Mouse (Mus musculus) CH12F3 (cell line): Measurements from ENCODE around the gene Rere.

Source experiments
- in situ Hi-C: fragments of 300-500 bp; cut with MboI; formaldehyde crosslinking; loops from 2 replicates; pipeline ENCODE4 v1.14.3; 2020; ENCODE audit warnings: low sequenced_read_pairs

Rere gene

DNA sequence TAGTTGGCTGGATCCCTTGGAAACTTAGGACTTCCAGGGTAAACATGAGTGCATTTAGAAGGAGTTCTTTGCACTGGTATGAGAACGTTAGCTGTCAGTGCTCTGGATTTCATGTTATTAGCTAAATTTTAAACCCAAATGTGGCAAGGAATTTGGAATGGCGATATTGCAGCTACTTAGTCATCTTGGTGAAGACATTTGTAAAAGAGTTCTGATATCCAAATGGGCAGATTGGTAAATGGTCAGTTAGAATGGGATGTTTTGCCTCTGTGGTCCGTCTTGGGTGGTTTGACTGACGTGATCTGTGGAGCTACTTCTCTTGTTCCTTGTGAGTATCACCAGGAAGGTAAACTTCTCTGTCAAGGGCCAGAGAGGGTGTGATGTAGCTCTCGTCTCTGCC, 132.8 kb downstream of the Rere start:
- in situ Hi-C loops = no loop called here

DNA sequence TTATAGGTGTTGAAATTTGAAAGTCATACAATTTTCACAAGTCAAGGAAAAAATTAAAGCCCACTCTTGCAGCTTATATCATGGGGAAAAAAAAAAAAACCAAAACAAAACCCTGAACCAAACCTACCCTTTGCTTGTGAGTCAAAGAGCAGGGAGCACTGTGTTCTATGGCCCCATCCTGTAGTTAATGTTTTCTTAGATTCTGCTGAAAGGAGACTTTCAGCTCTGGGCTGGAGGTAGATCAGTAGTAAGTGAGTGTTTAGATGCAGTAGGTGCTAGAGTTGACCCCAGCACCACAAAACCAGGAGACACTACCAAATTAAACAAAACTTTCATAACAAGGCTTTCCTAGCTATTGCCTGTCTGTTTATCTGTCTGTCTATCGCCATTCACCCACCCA, 133.3 kb downstream of the Rere start:
- in situ Hi-C loops = no loop called here

DNA sequence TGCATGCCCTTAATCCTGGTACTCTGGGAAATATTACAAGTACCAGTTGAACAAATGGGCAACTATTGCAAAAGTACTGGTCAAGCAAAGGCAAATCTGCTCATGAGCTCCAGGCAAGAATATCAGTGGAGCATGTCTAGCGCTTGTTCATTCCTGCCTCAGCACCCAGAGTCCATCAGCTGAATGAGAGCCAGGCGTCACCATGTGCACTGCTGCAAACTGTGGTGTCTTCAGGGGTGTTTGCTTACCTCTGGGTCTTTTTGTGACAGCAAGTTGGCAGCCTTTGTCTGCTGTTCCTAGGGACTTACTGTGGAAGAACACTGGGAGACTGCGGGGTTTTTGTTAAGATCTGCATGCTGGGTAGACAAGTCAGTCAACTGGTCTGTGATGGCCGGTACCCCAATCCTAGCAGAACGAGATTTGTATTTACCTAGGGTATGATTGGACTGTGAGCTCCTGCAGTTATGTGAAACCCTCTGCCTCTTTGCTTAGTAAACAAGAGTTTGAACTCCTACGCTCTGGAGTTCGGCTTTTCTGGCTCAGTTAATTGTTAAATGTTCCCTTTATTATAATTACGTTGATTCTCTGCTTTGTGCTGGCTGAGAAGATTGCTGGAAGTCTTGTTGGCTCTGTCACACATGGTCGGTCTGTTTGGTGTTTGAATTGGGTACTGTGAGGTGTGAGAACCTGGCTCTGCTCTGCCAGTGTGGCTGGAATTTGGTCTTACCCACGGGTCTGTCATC, 134.0 kb downstream of the Rere start:
- in situ Hi-C loops = no loop called here

DNA sequence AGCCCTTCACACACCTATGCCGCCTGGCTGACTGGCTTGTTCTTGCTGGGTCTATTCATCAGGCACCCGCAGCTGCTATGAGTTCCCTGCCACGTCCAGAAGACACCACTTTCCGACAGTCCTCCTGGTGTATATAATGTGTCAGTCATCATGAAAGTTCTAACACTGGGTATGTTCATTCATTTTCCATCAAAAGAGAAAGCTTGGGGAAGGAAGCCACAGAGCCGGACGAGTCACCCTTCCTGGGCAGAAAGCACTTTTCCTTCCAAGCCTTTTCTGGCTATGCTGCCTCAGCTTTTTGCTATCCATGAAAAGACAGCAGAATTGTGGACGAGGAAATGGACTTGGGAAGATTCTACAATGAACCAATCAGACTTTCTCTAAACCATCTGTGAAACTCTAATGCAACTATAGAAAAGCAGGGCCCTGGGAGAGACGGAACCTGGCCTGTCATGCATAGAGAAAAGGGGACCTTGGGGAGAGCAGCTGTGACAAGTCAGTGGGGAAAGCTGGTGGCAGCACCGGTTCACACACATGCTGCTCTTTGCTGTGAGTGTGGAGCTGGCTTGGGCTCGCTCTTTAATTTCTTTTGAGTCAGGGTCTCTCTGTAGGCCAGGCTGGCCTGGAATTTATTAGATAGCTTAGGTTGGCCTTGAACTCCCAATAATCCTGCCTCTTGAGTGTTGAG, 139.3 kb downstream of the Rere start:
- in situ Hi-C loops = no loop called here

DNA sequence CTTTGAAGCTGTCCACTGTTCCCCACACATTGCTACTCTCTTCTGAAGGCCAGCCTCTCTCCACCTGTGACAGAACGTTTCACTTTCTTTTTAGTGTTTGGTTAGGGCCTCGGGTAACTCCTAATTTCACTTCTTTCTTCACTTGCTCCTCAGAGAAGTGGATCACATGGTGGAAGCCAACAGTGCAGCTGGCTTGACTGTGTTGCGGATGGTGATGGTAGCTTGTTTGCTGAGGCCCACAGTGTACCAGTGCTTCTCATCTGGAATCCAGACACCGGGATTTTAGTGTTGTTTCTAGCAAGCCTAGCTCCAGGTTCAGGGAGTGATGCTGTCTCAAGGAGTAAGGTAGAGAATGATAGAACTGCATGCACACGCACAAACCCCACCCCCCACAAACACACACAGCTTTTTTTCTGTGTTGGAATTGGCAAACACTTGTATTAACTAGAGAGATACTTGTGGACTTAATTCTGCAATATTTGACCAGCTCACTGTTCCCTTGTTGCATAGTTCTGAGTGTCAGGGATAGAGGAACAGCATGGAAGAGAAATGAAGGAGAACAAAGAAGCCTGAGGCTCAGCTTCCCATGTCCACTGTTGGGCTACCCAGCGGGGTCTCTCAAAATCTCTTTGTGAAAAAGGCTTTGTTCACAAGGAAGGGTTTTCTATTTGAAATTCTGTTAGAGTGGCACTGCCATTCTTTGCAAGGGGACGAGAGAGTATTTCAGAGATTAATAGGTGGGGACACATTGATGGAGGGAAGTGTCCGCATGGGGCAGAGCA, 144.8 kb downstream of the Rere start:
- in situ Hi-C loops = no loop called here

DNA sequence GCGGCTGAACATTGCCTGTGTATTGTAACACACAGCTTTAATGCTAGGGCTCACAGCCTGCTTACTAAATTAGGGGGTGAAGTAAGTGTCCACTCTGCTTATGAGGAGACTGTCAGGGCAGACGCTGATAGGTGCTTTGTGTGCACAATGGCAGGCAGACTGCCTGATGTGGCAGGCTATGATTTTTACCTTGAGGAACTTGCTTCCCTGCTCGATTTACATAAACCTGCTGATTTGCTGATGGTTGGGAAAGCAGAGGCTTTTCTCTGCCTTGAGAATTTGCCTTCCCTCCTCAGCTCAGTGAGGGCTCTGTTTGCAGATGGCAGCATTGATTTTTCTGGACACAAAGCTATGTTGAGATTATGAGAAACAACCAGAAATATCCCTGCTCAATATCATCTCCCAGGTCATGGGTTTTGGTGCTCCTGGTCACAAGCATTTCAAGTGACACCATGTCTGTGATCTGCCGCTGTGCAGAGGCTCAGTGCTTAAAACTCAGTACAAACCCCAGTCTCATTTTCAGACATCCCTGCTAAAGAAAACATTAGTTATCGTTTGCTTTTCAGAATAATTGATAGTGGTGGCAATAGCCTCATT, 145.5 kb downstream of the Rere start:
- in situ Hi-C loops = no loop called here

DNA sequence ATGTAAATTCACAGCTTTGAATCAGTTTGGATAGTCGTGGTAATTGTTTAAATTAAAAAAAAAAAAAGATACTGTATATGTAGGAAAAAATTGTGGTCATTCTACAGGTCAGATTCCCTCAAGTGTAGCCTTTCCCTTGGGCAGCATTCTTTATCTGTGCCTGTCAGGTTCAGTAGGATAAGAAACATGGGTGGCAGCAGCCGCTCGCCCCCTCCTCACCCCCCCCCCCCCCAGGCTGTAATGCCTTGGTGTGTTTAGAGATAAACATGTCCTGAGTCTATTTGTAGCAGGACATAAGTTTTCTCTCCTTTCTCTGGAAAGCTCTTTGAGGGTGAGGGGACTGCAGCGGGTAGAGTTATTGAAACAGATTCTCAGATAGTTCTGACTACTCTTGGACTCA, 147.3 kb downstream of the Rere start:
- in situ Hi-C loops = no loop called here

DNA sequence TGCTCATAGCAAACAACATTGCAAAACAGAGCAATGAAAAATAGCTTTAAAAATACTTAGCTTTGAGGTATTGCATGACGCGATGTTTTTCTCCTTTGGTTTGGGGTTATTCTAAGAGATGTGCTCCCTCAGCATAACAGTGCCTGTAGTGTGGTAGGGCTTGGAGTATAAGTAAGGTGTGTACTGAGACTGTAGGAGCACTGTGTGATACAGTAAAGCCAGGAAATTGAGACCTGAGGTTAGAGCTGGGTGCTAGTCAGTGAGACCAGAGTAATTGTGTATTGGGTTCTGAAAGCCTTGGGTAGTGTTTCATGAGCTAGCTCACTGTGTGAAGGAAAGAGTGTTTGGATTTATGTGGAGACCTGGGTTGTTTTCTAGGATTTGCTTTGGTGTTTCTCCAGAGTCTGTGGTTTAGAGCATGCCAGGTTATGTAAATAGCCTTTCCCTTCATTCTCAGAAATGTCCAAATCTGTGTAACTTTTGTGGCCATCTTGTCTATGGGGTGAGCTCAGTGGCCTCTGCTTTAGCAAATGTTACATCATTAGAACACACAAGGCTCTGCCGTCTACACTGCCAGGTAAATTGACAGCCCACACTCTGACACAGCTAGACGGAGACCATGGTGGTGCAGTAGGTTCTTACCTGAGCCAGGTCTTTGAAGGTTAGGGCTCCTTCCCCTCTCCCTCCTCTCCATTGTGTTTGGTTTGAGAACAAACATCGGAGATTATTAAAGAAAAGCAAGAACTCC, 152.6 kb downstream of the Rere start:
- in situ Hi-C loops = no loop called here

DNA sequence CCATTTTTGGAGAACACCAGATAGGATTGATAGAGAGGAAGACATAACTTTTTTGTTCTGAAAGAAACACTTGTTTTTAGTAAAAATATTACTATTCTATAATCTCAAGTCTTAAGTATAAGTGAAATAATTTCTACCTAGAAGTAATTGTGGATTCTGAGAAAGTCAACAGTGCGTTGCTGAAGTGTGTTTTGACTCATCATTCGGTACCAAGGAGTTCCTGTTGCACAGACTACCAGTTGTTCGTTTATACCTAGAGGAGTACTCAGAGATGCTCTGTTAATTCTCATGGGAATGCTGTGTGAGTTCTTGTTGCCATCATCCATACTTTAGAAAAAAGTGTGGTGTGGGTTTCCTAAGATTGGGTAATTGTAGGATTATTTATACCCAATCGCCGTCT, 154.1 kb downstream of the Rere start:
- in situ Hi-C loops = no loop called here

DNA sequence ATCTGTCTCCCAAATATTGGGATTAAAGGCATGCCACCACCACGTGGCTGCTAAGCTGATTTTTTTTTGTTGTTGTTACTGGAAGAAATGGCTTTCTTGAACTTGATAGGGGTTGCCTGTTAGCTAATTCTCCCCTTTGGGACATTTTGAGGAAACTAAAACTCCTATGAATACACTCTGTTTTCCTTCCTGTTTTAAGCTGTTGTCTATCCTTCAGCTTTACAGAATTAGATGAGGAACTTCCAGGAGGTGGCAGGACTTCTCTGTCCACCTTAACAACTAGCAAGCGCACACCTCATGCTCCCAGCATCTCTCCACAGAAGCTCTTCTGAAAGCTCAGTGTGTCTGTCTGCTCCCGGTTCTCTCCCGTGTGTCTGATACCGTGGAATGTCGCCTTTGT, 157.2 kb downstream of the Rere start:
- in situ Hi-C loops = no loop called here

DNA sequence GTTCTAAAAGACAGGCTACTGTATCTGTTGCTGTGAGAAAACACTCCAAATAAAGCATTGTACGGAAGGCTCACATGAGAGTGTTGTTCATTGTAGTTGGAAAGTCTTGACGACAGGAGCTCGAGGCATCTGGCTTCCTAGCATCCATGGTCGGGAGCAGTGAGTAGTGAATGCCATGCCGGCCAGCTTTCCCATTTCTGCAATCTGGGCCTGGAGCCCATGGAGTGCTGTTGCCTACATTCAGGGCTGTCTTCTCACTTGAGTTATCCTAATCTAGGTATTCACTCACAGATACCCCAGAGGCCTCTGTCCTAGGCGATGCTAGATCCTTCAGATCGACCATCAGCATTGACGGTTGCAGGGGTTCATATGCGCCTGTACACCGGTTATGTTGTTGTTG, 160.5 kb downstream of the Rere start:
- in situ Hi-C loops = no loop called here

DNA sequence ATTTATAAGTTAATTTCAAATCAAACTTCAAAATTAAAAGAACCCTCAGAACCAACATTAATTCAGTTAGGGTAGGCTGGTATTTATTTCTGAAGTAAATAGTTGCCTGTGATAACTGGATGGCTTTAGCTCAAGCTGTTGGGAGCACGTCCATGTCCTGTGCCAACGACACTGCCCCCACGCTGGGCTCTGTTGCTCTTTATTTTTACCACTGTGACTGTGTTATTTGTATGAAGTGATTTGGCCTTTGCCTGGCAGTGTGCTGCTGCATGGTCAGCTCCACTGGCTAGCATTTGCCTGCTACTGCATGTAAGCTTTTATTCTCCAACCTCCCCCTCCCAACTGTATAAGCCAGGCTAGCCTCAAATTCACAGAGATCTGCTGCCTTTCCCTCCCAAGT, 162.6 kb downstream of the Rere start:
- in situ Hi-C loops = no loop called here

DNA sequence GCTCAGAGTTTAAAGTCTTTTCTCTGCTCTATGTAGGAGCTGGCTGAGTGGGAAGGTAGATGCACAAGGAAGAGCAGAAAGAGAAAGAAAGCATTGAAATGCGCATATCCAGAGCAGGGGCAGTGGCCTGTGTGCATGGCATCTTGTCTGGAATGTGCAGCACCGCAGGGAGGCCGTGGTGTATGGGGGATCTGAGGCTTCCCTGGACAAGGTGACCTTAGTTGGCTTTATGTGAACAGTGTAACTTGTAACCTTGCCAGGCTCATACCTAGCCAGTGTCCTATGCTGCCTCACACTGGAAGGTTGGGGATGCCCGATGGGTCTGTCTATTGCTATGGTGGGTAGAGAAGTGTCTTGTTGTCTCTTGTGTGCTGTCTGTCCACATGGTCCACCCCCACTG, 165.2 kb downstream of the Rere start:
- in situ Hi-C loops = no loop called here

DNA sequence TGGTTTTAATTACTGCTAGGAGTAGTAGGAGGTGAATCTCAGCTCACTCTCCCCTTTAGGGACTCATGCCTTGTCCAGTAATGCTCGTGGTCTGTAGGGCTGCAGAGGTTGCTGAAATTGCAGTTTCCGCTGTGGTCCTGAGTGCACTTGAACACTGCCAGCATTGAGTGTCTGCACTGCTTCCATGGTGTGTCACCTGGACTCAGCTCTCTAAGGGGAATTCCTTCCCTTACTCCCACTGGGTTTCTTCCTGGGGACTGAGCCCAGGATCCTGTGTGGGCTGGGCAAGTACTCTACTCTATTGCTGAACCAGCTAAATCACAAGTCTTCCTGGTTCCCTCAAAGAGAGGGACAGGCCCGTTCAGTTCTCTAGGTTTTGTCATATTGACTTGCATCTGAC, 166.1 kb downstream of the Rere start:
- in situ Hi-C loops = no loop called here

DNA sequence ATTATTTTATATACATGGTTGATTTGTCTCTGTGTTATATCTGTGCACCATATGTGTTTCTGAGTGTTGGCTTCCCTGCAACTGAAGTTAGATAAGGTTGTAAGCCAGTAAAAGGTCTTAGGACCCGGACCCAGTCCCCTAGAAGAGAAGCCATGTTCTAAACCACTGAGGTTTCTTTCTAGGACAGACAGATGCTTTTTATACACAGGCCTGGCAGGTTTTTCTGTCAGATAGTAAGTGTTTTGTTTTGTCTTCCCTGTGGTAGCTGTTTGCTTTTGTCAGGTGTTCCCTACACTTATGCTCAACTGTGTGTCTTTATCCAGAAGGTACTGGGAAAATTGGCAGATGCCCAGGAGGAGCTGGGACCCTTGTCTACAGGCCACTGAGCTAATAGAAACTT, 167.0 kb downstream of the Rere start:
- in situ Hi-C loops = no loop called here

DNA sequence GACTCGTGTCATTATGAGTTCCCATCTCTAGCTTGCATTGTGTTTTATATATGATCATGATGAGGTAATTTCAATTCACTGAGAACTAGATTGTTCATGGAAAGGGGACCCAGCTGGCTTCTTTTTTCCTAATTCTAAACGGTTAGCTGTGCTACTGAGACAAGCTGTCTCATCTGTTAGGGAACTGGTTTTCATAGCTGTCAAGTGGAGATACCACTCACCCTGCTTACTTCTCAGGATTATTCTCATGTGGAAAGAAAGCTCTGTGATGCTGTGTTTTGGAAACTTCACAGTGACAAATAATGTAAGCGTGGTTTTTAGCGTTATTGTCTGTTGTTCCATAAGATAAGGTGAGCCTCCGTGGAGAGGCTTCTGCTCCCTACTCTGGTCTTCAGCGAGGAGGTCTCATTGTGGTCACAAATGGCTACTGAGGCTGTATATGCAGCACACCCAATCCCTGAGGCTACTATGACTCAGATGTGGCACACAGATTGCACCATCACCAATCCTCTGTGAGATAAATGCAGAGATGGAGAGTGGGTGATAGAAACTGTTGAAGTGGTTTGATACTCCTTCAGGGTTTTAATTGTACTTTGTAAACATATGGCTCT, 168.7 kb downstream of the Rere start:
- in situ Hi-C loops = no loop called here

DNA sequence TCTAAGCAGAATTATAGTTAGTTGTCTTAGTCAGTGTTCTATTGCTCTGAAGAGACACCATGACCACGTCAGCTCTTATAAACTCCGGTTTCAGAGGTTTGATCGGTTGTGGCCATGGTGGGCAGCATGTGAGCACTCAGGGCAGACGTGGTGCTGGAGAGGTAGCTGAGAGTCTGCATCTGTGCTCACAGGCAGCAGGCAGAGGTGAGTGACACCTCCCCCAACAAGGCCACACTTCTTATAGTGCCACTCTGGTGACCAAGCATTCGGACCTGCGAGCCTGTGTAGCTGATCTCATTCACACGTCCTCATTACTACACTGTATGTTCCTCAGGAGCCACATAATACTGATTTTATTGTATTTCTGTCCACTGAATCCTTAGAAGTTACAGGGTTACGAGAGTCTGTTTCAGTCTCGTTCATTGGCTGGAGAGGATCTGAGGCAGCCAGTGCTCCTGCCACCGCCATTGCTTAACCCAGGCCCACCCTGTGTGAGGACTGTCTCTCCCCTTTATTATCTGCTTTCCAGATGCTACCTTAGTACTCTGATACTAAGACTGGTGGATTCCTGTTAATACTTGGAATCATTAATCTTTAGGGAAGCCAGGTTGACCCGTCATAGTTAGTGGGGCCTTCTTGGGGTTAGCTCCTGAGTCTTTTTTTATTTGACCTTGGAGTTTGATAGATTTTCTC, 170.9 kb downstream of the Rere start:
- in situ Hi-C loops = no loop called here

DNA sequence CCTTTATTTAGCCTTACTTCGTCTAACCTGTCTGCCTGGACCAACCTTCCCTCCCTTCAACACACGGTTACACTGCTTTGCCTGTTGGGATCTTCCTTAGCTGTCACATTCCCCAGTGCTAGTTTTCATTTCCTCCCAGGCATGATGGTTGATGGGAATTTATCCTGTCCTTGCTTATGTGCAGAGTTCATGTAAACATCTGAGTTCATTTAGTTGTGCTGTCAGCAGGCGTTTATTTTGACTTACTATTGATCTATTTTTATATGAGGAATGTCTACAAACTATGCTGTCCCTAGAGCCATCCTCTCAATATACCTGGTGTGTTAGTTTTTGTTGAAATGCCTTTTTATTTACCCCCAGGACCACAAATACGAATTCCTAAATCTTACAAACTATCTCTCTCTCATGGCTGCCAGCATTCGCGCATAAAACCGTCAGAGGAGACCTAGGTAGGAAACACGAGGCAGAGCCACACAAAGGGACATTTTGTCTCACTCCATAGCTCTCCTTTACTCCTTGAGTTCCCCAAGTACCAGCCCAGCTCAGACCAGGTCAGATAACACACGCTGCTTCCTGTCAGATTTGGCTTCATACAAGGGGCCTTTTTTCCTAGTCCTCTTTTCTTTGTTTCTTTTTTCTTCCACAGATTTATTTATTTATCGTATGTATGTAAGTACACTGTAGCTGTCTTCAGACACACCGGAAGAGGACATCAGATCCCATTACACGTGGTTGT, 173.3 kb downstream of the Rere start:
- in situ Hi-C loops = no loop called here

DNA sequence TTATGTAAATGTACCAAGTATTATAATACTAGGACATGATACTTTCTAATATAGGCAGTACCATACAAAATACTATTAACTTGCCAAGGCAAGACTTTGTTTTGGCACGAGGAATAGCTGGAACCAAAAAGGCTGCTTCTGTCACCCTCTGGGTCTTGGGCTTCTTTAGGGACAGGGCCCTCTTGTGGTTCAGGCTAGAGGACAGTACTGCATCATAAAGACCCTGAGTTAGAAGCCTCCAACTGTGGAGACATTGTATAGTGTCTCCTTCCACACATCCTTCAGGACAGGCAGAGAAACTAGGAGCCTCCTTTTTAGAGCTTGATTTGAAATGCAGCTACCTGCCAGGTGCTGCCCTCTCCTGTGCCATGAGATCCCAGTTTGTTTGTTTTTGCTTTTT, 174.3 kb downstream of the Rere start:
- in situ Hi-C loops = no loop called here
